ENCODE assay signal across 14 mouse cellular contexts in genomic region chr1:38665611-38666010, GRCm38 (mm10). TPM values are rescaled to one million over a fixed set of nuclear protein-coding genes. Genes with fewer than 3 reads are reported as not detected.
A peak's percentile ranks its signal among the peaks of the same experiment; 100 is the strongest.
DNase-seq lines count a peak whose midpoint lies in the region; ATAC-seq and TF ChIP-seq lines count a peak whose summit lies in the region.
"Had no signal": no experiment of that assay in that cellular context is flagged by ENCODE, and none has a peak within 500 bp of the region (broad histone marks: within the 10 kb centered on the region; RNA-seq: fewer than 3 reads in every experiment).

No protein-coding gene starts in this region.

- no peak for TF ChIP-seq CTCF in small intestine, adult 2 months (IDR thresholded peaks at IDR 0.05; ENCODE audit: extremely low read depth, insufficient read length, insufficient replicate concordance, low read depth, low read length)

- H3K27me3 ChIP-seq in kidney, embryonic 16.5 days (ENCODE audit: insufficient read depth, low read length), result no peaks in the 10 kb centered on the region
- H3K27me3 ChIP-seq in small intestine, adult 2 months (ENCODE audit: control insufficient read depth, insufficient read depth, low read length), result no peaks in the 10 kb centered on the region
- H3K27me3 ChIP-seq in liver, embryonic 12.5 days (replicated peaks), result no peaks in the 10 kb centered on the region
- H3K27me3 ChIP-seq: embryonic facial prominence, embryonic 15.5 days had no signal

- H3K9ac ChIP-seq in kidney, embryonic 16.5 days (replicated peaks; ENCODE audit: low read length), result no peak overlapping the region
- no peak overlapping the region for H3K9ac ChIP-seq in liver, embryonic 12.5 days
- H3K9ac ChIP-seq: embryonic facial prominence, embryonic 15.5 days; hindbrain, embryonic 14.5 days had no signal

- peaks cover 9% of the 10 kb centered on the region; the same call in 1 of the 2 replicates for H3K4me1 ChIP-seq in kidney, embryonic 16.5 days (ENCODE audit: insufficient read depth, low read length)
- H3K4me1 ChIP-seq in small intestine, adult 2 months (ENCODE audit: control insufficient read depth, insufficient read depth, insufficient read length, low read length), result no peaks in the 10 kb centered on the region
- peaks cover 16% of the 10 kb centered on the region; the same call in 1 of the 2 replicates for H3K4me1 ChIP-seq in liver, embryonic 12.5 days

- 89% methylated on average over 1 of the region's 1 CpGs for WGBS in kidney, embryonic 16.5 days
- 66% methylated on average over 1 of the region's 1 CpGs for WGBS in small intestine, adult 2 months
- WGBS in liver, embryonic 12.5 days (ENCODE audit: insufficient replicate concordance), result 60% methylated on average over 1 of the region's 1 CpGs

- ATAC-seq in kidney, embryonic 16.5 days (ENCODE audit: low FRiP score, low TSS enrichment), result no peak
- ATAC-seq in liver, embryonic 12.5 days, result no peak
- ATAC-seq: forebrain, embryonic 16.5 days had no signal

- no peaks in the 10 kb centered on the region for H3K36me3 ChIP-seq in kidney, embryonic 16.5 days (ENCODE audit: insufficient read depth, low read length)
- no peaks in the 10 kb centered on the region for H3K36me3 ChIP-seq in small intestine, adult 2 months (ENCODE audit: control insufficient read depth, insufficient read depth, low read length)
- no peaks in the 10 kb centered on the region for H3K36me3 ChIP-seq in liver, embryonic 12.5 days
- H3K36me3 ChIP-seq: embryonic facial prominence, embryonic 15.5 days had no signal

- H3K27ac ChIP-seq in kidney, embryonic 16.5 days (ENCODE audit: low read length), result peak overlapping the region; percentile 76; the same call in 1 of the 2 replicates
- peak overlapping the region; percentile 7; the same call in 1 of the 2 replicates for H3K27ac ChIP-seq in small intestine, adult 2 months (ENCODE audit: insufficient read depth, low read depth, low read length)
- H3K27ac ChIP-seq in liver, embryonic 12.5 days, result no peak overlapping the region
- H3K27ac ChIP-seq: embryonic facial prominence, embryonic 15.5 days; hindbrain, embryonic 14.5 days had no signal

- no peak for TF ChIP-seq POLR2A in small intestine, adult 2 months (IDR thresholded peaks at IDR 0.05; ENCODE audit: low read depth, low read length)

- no peak overlapping the region for H3K4me3 ChIP-seq in kidney, embryonic 16.5 days (ENCODE audit: low read length)
- no peak overlapping the region for H3K4me3 ChIP-seq in small intestine, adult 2 months (ENCODE audit: low read depth, low read length)
- H3K4me3 ChIP-seq in liver, embryonic 12.5 days, result no peak overlapping the region
- H3K4me3 ChIP-seq: embryonic facial prominence, embryonic 15.5 days had no signal

- no peaks in the 10 kb centered on the region for H3K9me3 ChIP-seq in kidney, embryonic 16.5 days (ENCODE audit: low read length)
- H3K9me3 ChIP-seq in liver, embryonic 12.5 days (replicated peaks), result no peaks in the 10 kb centered on the region
- H3K9me3 ChIP-seq: embryonic facial prominence, embryonic 15.5 days had no signal

- no peak overlapping the region for H3K4me2 ChIP-seq in kidney, embryonic 16.5 days (replicated peaks; ENCODE audit: low read depth, low read length)
- H3K4me2 ChIP-seq in liver, embryonic 12.5 days, result no peak overlapping the region
- H3K4me2 ChIP-seq: embryonic facial prominence, embryonic 15.5 days; hindbrain, embryonic 14.5 days had no signal

- DNase-seq in kidney, postnatal 36 days, result no peak
- peak; percentile 39 for DNase-seq in A20 (ENCODE audit: low read depth, low spot score)
- peak; percentile 72 for DNase-seq in T-cell, adult 2 months (ENCODE audit: low spot score)
- DNase-seq in embryo, embryonic 11 days, result no peak
- DNase-seq in cerebellum, adult 9-11 months, result no peak
- DNase-seq: cerebellum, postnatal 14 days; gastrocnemius, postnatal 14 days; right cerebral cortex, postnatal 14 days had no signal

RNA-seq across cellular contexts. Expression of gene Aff3, which starts 0.9 kb away (rescaled TPM):
- 4.0 and 4.4 TPM in 2 replicates for polyA plus RNA-seq in kidney, embryonic 16.5 days (2015; fragmentation: Nextera tagmentation; extraction: Ambion mirVana)
- polyA plus RNA-seq in small intestine, adult 2 months (2012; rRNA removed), result 1.2 and 1.5 TPM in 2 replicates
- 1.5 and 2.9 TPM in 2 replicates for polyA plus RNA-seq in liver, embryonic 12.5 days (2016; fragmentation: Nextera tagmentation; extraction: Ambion mirVana)

Comparison
In these comparisons a context has a peak if more than half of its experiments do, and no peak if none do; other contexts are left out.
1. DNase-seq: peak in A20 (single experiment) and T-cell, adult 2 months (single experiment); none in kidney, postnatal 36 days (0 of 2), embryo, embryonic 11 days (single experiment) and cerebellum, adult 9-11 months (single experiment).